Mouse (Mus musculus) ES-Bruce4 (cell line): ENCODE data around the gene Olfr96. TPM values are rescaled to one million over a fixed set of nuclear protein-coding genes. Genes with fewer than 3 reads are reported as not detected.
"Not testable (repeated sequence)": the region's sequence is repeated elsewhere in the genome, so short reads cannot be mapped to it uniquely, and the experiment has no call there.

Experiments
- H3K27ac ChIP-seq: 2 replicates; pipeline ENCODE4 v1.5.1; 2012; ENCODE audit warnings: low read length, inconsistent platforms; ENCODE audit not compliant: insufficient read depth
- H3K27me3 ChIP-seq: 2 replicates; pipeline ENCODE4 v1.6.1; 2012; ENCODE audit warnings: mild to moderate bottlenecking, low read length, inconsistent platforms; ENCODE audit not compliant: control insufficient read depth, poor library complexity, insufficient read depth, severe bottlenecking
- H3K36me3 ChIP-seq: 2 replicates; pipeline ENCODE4 v1.6.1; 2012; ENCODE audit warnings: inconsistent platforms, mild to moderate bottlenecking, low read length, moderate library complexity; ENCODE audit not compliant: control insufficient read depth, poor library complexity, insufficient read depth, severe bottlenecking
- H3K4me1 ChIP-seq: one replicate; pipeline ENCODE4 v1.8.1; 2011; ENCODE audit warnings: low read length; ENCODE audit not compliant: control insufficient read depth, insufficient read depth
- H3K4me3 ChIP-seq: 2 replicates; pipeline ENCODE4 v1.5.1; 2011; ENCODE audit warnings: low read depth, mild to moderate bottlenecking, low read length
- H3K9ac ChIP-seq: 2 replicates; pipeline ENCODE4 v1.6.1; 2012; ENCODE audit warnings: low read depth, mild to moderate bottlenecking, inconsistent platforms; ENCODE audit not compliant: poor library complexity, severe bottlenecking
- H3K9me3 ChIP-seq: replicated peaks from 2 replicates; pipeline ENCODE4 v1.6.1; 2012; ENCODE audit warnings: mild to moderate bottlenecking, low read length, inconsistent platforms; ENCODE audit not compliant: control insufficient read depth, poor library complexity, insufficient read depth, severe bottlenecking
- CTCF ChIP-seq: IDR thresholded peaks from one replicate; pipeline ENCODE4 v1.8.1; 2011; ENCODE audit warnings: low read depth, low read length
- EP300 ChIP-seq: IDR thresholded peaks from 2 replicates; pipeline ENCODE4 v1.6.1; 2011; ENCODE audit warnings: low read depth, low read length; ENCODE audit not compliant: insufficient read depth
- POLR2A ChIP-seq: IDR thresholded peaks from one replicate; pipeline ENCODE4 v1.8.1; 2011; ENCODE audit warnings: low read length; ENCODE audit not compliant: insufficient read depth
- polyA plus RNA-seq: library from polyadenylated mRNA; stranded (reverse); fragments of >200 nt; gene quantifications from 2 replicates; pipeline ENCODE4 v1.2.4, GENCODE M21; 2011; ENCODE audit warnings: low read depth; ENCODE audit not compliant: missing spikeins, insufficient read depth, insufficient read length

The Olfr96 gene
- polyA plus RNA-seq, 1 experiment: not detected

GRCm38 (mm10) chr17:37213018-37213417 lies 6.9 kb upstream of the Olfr96 start, which contains the start of gene Olfr95:
Gene Olfr95, minus strand, starts transcription at chr17:37213118.
- Histone ChIP-seq H3K4me3 (no peak within 1 kb of the TSS), H3K36me3 (no peaks in the 10 kb centered on the region), H3K9me3 (peaks cover 2% of the 10 kb centered on the region; the same call in 1 of the 2 replicates), H3K27me3 (no peaks in the 10 kb centered on the region), H3K9ac (no peak within 1 kb of the TSS), H3K4me1 (no peaks in the 10 kb centered on the region), H3K27ac (no peak within 1 kb of the TSS)
- no peak for TF ChIP-seq EP300
- TF ChIP-seq CTCF: no peak
- no peak for TF ChIP-seq POLR2A

GRCm38 (mm10) chr17:37218486-37218885 lies 1.5 kb upstream of the Olfr96 start:
- Histone ChIP-seq H3K9me3 (peaks cover 2% of the 10 kb centered on the region; the same call in 1 of the 2 replicates), H3K27me3 (no peaks in the 10 kb centered on the region), H3K4me3 (no peak overlapping the region), H3K4me1 (no peaks in the 10 kb centered on the region), H3K9ac (no peak overlapping the region), H3K27ac (no peak overlapping the region), H3K36me3 (no peaks in the 10 kb centered on the region)
- TF ChIP-seq EP300 (no peak), POLR2A (no peak), CTCF (no peak)

GRCm38 (mm10) chr17:37221879-37222278 lies 1.9 kb downstream of the Olfr96 start:
- Histone ChIP-seq H3K27ac (no peak overlapping the region), H3K4me1 (no peaks in the 10 kb centered on the region), H3K4me3 (no peak overlapping the region), H3K36me3 (no peaks in the 10 kb centered on the region), H3K27me3 (no peaks in the 10 kb centered on the region), H3K9me3 (0 out of 2 replicates have a peak, but pooled peaks cover 2% of the 10 kb centered on the region), H3K9ac (no peak overlapping the region)
- TF ChIP-seq POLR2A (no peak), EP300 (no peak), CTCF (peak; percentile 3)

GRCm38 (mm10) chr17:37237230-37237629 lies 17.3 kb downstream of the Olfr96 start, which contains the start of gene Olfr97:
Gene Olfr97, minus strand, starts transcription at chr17:37237330.
- H3K27me3 ChIP-seq, H3K27ac ChIP-seq, H3K36me3 ChIP-seq, H3K4me3 ChIP-seq, H3K9ac ChIP-seq, H3K4me1 ChIP-seq: not testable (repeated sequence)
- peaks cover 23% of the 10 kb centered on the region for H3K9me3 ChIP-seq

- Histone ChIP-seq H3K27me3 (no peaks in the 10 kb centered on the region), H3K4me3 (no peak overlapping the region), H3K9me3 (peaks cover 23% of the 10 kb centered on the region), H3K27ac (0 out of 2 replicates have a peak overlapping the region, but pooled peaks have one; percentile 16), H3K4me1 (no peaks in the 10 kb centered on the region), H3K36me3 (no peaks in the 10 kb centered on the region), H3K9ac (no peak overlapping the region)
- TF ChIP-seq POLR2A (no peak), EP300 (no peak), CTCF (no peak)
Observed at GRCm38 (mm10) chr17:37242198-37242597, 22.3 kb downstream of the Olfr96 start.

- no peak overlapping the region for H3K27ac ChIP-seq
- TF ChIP-seq POLR2A: no peak
- TF ChIP-seq CTCF: peak; percentile 45
- H3K4me3 ChIP-seq: no peak overlapping the region
- no peaks in the 10 kb centered on the region; the same call in 1 of the 2 replicates for H3K9me3 ChIP-seq
- H3K36me3 ChIP-seq: no peaks in the 10 kb centered on the region
- no peaks in the 10 kb centered on the region for H3K27me3 ChIP-seq
- H3K4me1 ChIP-seq: no peaks in the 10 kb centered on the region
- H3K9ac ChIP-seq: no peak overlapping the region
Observed at GRCm38 (mm10) chr17:37246715-37247114, 26.8 kb downstream of the Olfr96 start.
